Mouse (Mus musculus) adrenal gland, postnatal 4 days (tissue): ENCODE measurements around the gene Pcsk6. TPM values are rescaled to one million over a fixed set of nuclear protein-coding genes. Genes with fewer than 3 reads are reported as not detected.

Experiments used
- DNase-seq, 2 experiments: peaks; one replicate each; pipeline ENCODE4 v3.0.0; 2021 to 2022; ENCODE audit warnings: low spot score in 2 of 2, mixed read lengths in 2 of 2
- total RNA-seq, 2 experiments: library from RNA; stranded (reverse); gene quantifications; 2 replicates each; pipeline ENCODE4 v1.2.3; 2021

Pcsk6 gene
- total RNA-seq, 2 experiments from 2014 or later = 15.9 to 18.9 TPM

DNA sequence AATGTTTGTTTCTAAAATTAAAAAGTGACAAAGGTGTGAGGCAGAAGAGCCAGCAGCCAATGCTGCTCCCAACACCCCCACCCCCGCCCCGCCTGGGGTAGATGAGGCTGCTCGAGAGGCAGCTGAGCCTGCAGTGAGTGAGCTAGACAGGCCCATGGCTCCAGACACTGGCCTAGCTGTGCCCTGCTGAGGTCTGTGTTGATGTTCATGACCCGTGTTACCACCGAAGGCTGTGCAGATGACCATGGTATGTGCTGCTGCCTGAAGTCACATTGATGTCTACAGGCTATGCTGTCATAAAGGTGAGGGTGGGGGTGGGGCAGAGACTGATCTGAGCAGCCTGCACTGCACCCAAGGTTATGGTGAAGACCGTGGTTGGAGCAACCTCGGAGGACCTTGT is 237.3 kb downstream of the Pcsk6 start:
- DNase-seq = no peak

Other genes starting within 250 kb of the Pcsk6 start
- gene Tarsl2, start 216.8 kb upstream of the Pcsk6 start, total RNA-seq = 10 to 100 TPM; 27.1 to 29.2 TPM
- gene Tm2d3, start 170.6 kb upstream of the Pcsk6 start, total RNA-seq = 10 to 100 TPM; 41.9 to 44.3 TPM
- gene Gm45213, start 181.9 kb downstream of the Pcsk6 start, total RNA-seq = not detected
- 10 to 100 TPM; 51.4 to 54.5 TPM for gene Snrpa1, start 197.3 kb downstream of the Pcsk6 start, total RNA-seq
- 10 to 100 TPM; 78.5 to 82.0 TPM for gene Selenos, start 217.9 kb downstream of the Pcsk6 start, total RNA-seq
- gene Chsy1, start 247.8 kb downstream of the Pcsk6 start, total RNA-seq = 10 to 100 TPM; 27.8 to 29.5 TPM